Mouse (Mus musculus) splenic B cell, adult 2 months (primary cell): ENCODE data around the gene Emb.
"Not testable (repeated sequence)": the region's sequence is repeated elsewhere in the genome, so short reads cannot be mapped to it uniquely, and the experiment has no call there.

Experiments used
- DNase-seq: peaks from one replicate; pipeline ENCODE4 v3.0.0-alpha.2; 2011; ENCODE audit warnings: low read depth, low spot score
- H3K27me3 ChIP-seq: 2 replicates; pipeline ENCODE4 v1.6.1; 2012; ENCODE audit warnings: mild to moderate bottlenecking, low read length, moderate library complexity, mixed read lengths; ENCODE audit not compliant: control insufficient read depth, poor library complexity, insufficient read depth, severe bottlenecking
- H3K36me3 ChIP-seq: 2 replicates; pipeline ENCODE4 v1.6.1; 2012; ENCODE audit warnings: mild to moderate bottlenecking, low read length, moderate library complexity, mixed read lengths; ENCODE audit not compliant: control insufficient read depth, poor library complexity, insufficient read depth, severe bottlenecking

The Emb gene

DNA sequence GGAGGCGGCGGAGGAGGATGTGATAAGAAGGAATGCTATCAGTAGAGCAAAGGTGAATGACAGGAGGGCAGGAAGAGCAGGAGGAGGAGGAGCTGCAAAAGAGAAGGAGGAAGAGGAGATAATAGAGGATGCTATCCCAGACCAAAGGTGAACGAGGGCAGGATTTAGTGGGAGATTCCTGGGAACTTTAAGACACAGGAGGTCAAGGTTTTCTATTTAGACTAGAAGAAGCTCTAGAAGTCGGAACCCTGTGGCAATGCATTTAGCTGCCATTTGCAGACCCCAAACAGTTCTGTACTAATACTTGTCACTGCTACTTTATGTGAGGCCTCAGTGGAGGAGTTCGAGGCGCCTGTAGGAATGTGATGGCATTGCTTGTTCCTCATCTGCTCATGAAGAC, at the start of gene Emb:
Emb (plus strand) TSS at position 301 of the 400 bp plus-strand sequence.
- Histone ChIP-seq H3K36me3 (no peaks in the 10 kb centered on the region), H3K27me3 (no peaks in the 10 kb centered on the region)
- no peak for DNase-seq

DNA sequence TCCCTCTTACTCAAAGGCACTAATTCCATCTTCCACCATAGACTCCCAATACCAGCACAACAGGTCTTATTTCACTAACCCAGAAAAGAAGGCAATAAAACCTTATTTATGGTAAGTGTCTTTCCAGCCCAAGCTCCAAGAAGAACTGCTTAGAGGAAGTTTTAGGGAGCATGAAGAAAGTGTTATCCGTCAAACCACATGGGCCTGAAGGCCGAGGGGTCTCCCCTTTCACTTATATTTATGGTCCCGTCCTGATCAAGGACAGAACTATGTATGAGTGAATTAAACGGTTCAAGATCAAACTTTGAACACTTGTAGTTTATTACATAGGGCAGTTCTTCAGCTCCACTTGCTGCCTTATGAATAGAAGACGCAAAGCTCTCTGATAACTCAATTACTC, 44.4 kb upstream of the Emb start:
- Histone ChIP-seq H3K27me3 (no peaks in the 10 kb centered on the region), H3K36me3 (no peaks in the 10 kb centered on the region)
- no peak for DNase-seq

DNA sequence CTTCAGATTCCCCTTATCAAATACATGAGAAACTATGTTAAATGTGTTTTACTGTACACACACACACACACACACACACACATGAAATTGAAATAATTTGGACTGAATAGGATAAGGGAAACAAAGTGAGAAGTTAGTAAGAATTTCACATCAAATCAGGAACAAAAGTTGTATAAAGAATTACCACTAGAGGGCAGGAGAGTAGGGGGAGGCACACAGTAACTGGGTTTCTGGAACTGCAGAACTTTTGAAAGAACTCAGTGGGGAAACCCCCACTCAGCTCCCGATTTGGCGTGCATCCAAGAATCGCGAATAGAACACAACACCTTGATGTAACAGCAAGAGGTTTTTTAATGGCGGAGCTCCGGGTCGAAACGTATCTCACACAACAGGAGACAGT, 43.3 kb upstream of the Emb start:
- no peaks in the 10 kb centered on the region for H3K27me3 ChIP-seq
- peak; percentile 27 for DNase-seq

GRCm38 (mm10) chr13:117180912-117181311, 27.4 kb upstream of the Emb start:
- not testable (repeated sequence) for H3K27me3 ChIP-seq, H3K36me3 ChIP-seq, DNase-seq

More for the DNA sequence above, 43.3 kb upstream of the Emb start:
- H3K36me3 ChIP-seq = no peaks in the 10 kb centered on the region

GRCm38 (mm10) chr13:117183288-117183687, 25.0 kb upstream of the Emb start:
- DNase-seq = no peak
- no peaks in the 10 kb centered on the region for H3K27me3 ChIP-seq
- H3K36me3 ChIP-seq = no peaks in the 10 kb centered on the region

DNA sequence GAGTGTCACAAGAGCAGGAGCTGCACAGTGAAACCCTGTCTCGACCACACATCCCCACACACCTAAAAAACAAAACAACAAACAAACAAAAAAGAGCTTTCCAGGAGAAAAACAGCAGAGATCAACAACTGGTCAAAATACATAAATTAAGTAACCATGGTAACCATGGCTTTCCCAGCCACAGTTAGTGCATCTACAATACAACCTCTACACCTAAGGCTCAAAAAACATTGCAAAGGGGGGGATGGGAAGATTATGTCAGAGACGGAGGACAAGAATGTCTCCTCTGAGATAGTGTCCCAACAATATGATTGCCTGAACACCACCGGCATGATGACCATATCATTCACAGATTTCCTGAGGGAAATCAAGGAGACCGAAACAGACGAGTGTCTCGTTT, 23.0 kb upstream of the Emb start:
- Histone ChIP-seq H3K27me3 (no peaks in the 10 kb centered on the region), H3K36me3 (no peaks in the 10 kb centered on the region)
- no peak for DNase-seq

DNA sequence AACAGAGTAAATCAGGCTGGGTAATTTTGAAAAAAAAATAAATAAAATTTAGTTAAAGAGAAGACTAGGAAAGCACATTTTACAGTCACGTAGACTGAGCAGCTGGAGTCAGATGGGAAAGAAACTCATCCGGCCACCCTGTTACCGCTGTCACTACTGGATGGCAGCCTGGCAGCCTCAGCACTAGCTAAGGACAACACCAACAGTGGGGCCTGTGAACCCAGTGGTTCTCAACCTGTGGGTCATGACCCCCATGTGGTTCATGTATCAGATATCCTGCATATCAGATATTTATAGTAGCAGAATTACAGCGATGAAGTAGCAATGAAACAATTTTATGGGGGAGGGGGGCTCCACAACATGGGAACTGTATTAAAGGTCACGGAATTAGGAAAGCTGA, 16.2 kb upstream of the Emb start:
- Histone ChIP-seq H3K36me3 (no peaks in the 10 kb centered on the region), H3K27me3 (no peaks in the 10 kb centered on the region)
- DNase-seq = no peak

- Histone ChIP-seq H3K27me3 (no peaks in the 10 kb centered on the region), H3K36me3 (no peaks in the 10 kb centered on the region)
- peak; percentile 43 for DNase-seq
Observed at GRCm38 (mm10) chr13:117193422-117193983, 14.8 kb upstream of the Emb start.

GRCm38 (mm10) chr13:117195569-117196495, 12.5 kb upstream of the Emb start:
- DNase-seq = peak; percentile 39
- Histone ChIP-seq H3K27me3 (no peaks in the 10 kb centered on the region), H3K36me3 (no peaks in the 10 kb centered on the region)

GRCm38 (mm10) chr13:117197666-117198065, 10.7 kb upstream of the Emb start:
- H3K27me3 ChIP-seq = no peaks in the 10 kb centered on the region
- DNase-seq = no peak
- H3K36me3 ChIP-seq = no peaks in the 10 kb centered on the region

DNA sequence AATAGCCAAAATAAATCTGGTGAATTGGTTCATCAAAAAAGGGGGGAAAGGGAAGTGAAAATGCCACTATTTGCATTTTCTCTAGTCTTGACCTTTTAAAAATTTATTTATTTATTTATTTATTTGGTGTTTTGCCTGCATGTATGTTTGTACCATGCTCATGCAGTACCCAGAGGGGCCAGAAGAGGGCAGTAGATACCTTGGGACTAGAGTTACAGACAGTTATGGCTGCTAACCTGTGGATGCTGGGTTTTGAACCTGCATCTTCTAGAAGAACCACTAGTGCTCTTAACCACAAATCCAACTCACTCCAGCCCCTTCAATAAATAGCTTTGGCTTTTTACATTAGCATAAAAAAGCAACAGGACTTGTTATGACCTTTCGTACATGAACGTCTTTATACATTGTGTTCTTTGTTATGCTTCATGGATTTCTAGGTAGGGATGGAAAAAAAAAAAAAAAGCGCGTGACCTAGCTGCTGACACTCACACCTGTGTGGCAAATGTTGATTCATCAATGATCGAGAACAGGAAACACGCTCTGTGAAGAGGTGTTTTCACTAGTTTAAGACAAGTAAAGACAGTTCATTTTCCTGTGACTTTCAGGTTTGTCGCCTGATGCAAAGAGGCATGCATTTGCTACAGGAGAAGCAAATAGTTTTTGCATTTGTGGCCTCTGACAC, 9.8 kb upstream of the Emb start:
- Histone ChIP-seq H3K27me3 (no peaks in the 10 kb centered on the region), H3K36me3 (no peaks in the 10 kb centered on the region)
- DNase-seq = peak; percentile 91

DNA sequence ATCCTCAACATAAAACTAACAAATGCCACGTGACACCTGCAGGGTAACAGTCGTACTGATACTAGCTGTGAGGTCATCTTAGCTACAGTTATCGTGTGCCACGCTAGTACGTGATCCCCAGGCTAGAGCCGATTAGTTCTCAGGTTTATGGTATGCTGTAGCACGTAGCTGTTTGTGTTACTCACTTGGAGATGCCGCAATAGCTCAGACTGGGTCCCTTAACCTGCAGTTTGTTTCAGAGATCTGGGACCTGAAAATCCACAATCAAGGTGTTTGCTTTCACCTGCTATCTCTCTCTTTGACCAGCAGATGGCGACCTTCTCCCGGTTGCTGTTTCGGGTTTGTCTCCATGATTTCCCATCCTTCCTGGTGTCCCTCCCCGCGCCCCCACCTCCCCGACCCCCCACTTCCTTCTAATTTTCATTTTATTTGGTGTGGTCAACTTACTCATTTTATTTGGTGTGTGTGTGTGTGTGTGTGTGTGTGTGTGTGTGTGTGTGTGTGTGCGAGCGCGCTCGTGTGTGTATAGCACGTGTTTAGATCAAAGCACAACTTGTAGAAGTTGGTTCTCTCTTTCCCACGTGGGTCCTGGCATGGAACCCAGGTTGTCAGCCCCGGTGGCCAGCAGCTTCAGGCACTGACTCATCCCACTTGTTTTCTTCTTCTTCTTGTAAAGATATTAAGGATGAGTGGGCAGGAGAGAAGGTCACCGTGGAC, 5.4 kb upstream of the Emb start:
- H3K27me3 ChIP-seq = no peaks in the 10 kb centered on the region
- H3K36me3 ChIP-seq = no peaks in the 10 kb centered on the region
- DNase-seq = peak; percentile 53

- DNase-seq = no peak
- H3K36me3 ChIP-seq = no peaks in the 10 kb centered on the region
- H3K27me3 ChIP-seq = no peaks in the 10 kb centered on the region
Observed at GRCm38 (mm10) chr13:117204685-117205084, 3.7 kb upstream of the Emb start.

DNA sequence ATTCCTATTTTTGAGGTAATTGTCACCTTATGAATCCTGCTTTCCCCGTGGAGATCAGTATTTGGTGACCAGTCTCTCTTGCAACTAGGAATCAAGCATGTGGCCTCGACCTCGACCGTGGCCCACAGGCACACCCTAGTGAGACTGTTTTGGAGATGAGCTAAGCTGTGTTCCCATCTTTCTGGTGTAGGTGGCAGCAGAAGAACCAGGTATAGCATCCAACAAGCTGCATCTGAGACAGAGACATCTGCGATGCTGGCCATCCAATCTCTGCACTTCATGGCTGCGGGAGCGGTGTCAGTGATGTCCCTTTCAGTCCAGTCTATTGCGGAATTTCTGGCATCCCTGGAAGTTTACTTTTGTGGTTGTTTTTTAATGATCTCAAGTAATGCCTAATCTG, 2.3 kb upstream of the Emb start:
- Histone ChIP-seq H3K36me3 (no peaks in the 10 kb centered on the region), H3K27me3 (no peaks in the 10 kb centered on the region)
- no peak for DNase-seq
